Mouse (Mus musculus): ENCODE results near the gene Gm11562. TPM values are rescaled to one million over a fixed set of nuclear protein-coding genes. Genes with fewer than 3 reads are reported as not detected.
"Not testable (repeated sequence)": the region's sequence is repeated elsewhere in the genome, so short reads cannot be mapped to it uniquely, and the experiment has no call there.

The Gm11562 gene
- total RNA-seq (2021): not detected
- long read RNA-seq, experiment 1, partial matches to known transcripts: 0 of 3 reads
- long read RNA-seq, experiment 1, other reads (novel, unspliced or antisense): 0 of 3 reads
- long read RNA-seq, experiment 2: 0 reads

DNA sequence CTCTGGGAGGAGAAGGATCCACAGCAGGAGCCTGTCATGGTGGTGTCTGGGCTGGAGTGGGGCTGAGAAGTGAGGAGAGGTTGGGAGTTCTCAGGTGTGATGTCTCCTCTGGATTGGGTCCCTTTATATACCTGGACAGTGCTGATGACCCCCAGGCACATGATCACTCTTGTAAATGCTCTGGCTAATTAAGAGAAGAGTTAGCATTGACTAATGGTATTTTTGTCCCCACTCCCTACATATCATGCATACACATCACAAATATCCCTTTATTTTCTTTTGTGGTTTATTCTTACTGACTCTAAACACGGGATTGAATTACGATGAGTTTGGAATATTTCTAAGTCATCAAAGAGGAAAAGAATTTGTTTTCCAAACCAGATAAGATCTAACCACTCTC lies at the start of gene Gm11562:
Gene Gm11562 (minus strand): TSS at position 101 of the 400 bp plus-strand sequence.
- DNase-seq (ENCODE audit: low spot score in 2 of 2): no peak

DNA sequence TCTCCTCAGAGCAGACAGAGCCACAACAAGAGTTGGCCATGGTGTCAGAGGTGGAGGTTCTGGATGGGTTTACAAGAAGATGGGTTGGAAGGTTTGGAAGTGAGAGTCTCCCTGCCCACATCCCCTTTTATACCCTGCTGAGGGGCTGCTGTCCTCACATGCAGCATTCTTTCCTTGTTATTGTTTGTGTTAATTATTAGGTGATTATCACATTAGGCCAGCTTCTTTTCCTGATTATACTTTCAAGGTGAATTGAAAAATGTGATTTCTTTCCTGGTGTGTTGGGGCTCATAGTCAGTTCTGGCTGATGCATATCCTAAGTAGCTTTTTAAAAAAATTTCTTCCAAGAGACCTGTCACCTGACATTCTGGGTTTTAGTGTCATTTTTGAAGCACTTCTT lies 45.6 kb upstream of the Gm11562 start, which contains the start of gene Krtap4-6:
Gene Krtap4-6 (minus strand): TSS at position 101 of the 400 bp plus-strand sequence.
- no peak for DNase-seq (ENCODE audit: low spot score in 2 of 2)

DNA sequence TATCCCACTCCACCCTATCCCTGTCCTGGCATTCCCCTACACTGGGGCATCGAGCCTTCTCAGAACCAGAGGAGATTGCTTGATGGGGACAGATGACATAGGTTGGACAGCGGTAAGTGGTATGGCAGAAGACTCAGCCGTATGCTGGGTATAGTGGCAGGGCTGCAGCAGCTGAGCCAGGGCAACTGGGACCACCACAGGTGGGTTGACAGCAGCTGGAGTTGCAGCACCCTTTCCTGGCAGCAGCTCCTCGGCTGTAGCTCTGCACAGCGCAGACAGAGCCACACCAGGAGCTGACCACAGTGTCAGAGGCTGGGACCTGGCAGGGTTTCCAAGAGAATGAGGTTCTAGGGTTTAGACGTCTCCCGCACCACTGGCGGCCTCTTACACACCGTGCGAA lies 42.6 kb upstream of the Gm11562 start:
- no peak for DNase-seq (ENCODE audit: low spot score in 2 of 2)

DNA sequence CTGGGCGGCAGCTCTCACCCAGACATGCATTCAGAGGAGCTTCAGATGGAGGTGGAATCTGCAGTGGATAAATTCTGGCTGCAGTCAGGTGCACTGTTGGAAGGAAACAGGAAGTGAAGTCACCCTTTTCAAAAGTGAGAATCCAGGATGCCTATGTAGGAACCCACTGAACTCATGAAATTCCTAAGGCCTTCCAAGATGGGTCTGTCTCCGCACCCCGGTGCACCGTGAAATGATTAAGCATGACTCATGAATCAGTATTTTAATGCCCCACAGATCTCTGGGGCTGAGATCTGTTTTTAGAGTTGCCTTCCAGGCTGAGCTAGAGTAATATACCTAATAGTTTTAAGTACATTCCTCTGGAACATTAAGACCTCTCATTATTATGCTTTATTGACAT lies 39.0 kb upstream of the Gm11562 start:
- DNase-seq (ENCODE audit: low spot score in 2 of 2): no peak

DNA sequence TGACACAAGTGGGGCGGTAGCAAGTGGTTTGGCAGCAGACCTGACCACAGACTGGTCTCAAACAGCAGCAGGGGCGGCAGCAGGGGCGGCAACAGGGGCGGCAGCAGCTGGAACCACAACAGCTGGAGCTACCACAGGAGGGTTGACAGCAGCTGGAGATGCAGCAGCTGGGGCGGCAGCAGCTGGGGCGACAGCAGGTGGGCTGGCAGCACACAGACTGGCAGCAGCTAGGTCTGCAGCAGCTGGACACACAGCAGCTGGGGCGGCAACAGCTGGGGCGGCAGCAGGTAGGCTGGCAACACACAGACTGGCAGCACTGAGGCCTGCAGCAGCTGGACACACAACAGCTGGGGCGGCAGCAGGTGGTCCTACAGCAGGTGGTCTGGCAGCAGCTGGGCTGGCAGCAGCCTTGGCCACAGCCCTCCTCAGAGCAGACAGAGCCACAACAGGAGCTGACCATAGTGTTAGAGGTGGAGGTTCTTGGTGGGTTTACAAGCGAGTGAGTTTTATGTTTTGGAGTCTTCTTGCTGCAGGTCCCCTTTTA lies 38.3 kb upstream of the Gm11562 start, which contains the start of gene Gm11563:
Gene Gm11563 (minus strand): TSS at position 494 of the 544 bp plus-strand sequence.
- not testable (repeated sequence) for DNase-seq (ENCODE audit: low spot score in 2 of 2)

DNA sequence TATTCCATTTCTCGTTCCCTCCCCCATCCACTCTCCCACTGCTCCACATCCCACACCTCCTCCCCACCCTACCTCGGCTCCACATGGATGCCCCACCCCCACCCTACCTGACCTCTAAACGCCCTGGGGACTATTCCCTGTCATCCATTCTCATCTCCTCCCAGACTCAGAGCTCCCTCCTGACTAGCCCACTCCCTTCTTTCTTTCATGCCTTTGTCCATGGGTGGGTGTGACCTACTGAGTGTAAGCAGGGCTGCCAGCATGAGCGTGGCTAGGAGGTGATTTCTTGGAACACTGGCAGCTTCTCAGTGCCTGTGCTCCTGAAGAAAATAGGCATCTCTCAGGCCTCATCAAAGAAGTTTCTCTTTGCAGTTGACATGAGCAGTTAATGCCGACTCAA lies 36.8 kb upstream of the Gm11562 start:
- DNase-seq (ENCODE audit: low spot score in 2 of 2): no peak

DNA sequence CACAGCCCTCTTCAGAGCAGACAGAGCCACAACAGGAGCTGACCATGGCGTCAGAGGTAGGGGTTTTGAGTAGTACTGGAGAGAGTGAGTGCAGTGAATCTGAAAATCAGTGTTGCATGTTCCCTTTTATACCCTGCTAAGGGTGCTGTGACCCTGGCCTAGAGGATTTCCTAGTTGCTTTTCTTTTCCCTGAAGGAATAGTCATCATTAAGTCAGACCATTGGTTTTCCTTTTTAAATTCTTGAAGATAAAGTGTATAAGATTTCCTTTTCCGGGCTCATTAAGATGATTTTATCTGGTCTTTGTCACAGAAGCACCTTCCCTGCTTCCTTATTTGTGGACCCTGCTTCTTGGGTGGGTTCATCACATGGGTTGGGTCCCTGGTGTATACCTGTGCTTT lies 29.9 kb upstream of the Gm11562 start, which contains the start of gene Gm11555:
Gene Gm11555 (minus strand): TSS at position 101 of the 400 bp plus-strand sequence.
- no peak for DNase-seq (ENCODE audit: low spot score in 2 of 2)

DNA sequence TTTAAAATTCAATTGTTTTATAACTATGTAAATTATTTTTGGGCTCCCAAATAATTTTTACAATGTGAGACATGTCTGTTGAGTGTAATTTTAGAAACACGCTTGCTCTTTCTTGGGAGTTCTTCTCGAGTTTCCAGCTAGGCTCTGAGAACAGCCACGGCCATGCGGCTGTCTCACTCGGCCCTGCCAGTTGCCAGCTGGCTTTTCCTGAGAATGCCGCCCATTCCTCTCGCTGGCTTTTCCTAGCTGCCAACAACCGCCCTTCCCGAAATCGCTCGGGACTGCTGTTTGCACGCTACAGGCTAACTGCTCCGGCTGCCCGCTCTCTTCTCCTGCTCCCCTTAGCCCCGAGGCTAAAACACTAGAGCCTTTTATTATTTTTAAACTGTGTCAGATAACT lies 26.2 kb upstream of the Gm11562 start:
- DNase-seq (ENCODE audit: low spot score in 2 of 2): no peak

DNA sequence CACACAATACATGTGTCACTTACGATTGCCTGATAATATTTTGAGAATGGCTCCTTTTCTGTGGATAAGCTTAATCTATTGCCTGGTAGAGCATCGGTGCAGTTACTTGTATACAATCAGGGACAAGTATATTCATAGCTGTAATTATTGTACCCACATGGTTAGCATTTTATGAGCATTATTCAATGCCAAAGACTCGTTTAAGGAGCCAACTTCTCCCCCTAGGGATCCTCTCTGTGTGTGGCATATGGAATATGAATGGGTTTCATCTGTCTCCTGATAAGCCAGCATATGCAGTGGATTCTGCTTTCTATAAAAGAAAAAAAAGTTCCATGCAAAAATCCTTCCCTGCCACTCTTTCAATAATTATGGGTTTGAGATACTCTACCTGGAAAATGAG lies 24.1 kb upstream of the Gm11562 start:
- no peak for DNase-seq (ENCODE audit: low spot score in 2 of 2)

DNA sequence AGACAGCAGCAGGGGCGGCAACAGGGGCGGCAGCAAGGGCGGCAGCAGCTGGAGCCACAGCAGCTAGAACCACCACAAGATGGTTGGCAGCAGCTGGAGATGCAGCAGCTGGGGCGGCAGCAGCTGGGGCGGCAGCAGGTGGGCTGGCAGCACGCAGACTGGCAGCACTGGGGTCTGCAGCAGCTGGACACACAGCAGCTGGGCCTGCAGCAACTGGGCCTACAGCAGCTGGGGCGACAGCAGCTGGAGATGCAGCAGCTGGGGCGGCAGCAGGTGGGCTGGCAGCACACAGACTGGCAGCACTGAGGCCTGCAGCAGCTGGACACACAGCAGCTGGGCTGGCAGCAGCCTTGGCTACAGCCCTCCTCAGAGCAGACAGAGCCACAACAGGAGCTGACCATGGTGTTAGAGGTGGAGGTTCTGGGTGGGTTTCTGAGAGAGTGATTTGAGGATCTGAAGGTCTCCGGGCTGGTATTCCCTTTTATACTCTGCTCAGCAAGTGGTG lies 23.5 kb upstream of the Gm11562 start, which contains the start of gene Krtap4-7:
Gene Krtap4-7 (minus strand): TSS at position 455 of the 505 bp plus-strand sequence.
- not testable (repeated sequence) for DNase-seq (ENCODE audit: low spot score in 2 of 2)

DNA sequence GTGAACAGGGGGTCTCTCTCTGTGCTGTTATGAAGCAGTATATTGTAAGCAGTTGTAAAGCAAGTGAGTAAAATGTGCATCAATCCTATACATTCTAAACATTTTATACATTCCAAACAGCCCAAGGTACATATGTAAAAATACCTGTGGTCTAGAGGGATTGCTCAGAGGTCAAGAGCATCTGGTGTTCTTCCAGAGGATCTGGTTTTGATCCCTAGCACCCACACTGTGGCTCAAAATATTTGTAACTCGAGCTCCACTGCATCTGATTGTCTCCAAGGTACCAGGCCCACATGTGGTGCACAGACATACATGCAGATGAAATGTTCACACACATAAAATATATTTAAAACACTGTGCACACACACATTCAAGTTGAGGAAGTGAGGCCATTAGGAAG lies 20.7 kb upstream of the Gm11562 start:
- no peak for DNase-seq (ENCODE audit: low spot score in 2 of 2)

DNA sequence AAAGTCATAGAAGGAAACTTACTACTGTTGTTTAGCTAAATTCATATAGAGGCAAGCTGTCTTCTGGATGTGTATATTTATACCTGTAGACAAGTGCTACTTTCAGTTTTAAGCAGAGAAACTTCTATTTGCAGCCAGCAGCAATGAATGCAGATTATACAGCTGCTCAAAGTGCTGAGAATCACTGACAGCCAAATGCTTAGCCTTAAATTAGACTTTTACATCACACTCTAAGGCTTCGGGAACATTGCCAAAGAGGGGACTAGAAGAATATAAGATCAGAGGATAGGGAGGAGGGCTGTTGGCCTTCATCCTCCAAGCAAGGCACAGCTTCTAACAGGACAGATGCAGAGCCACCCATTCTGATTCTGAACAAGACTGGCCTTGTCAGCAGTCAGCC lies 16.9 kb upstream of the Gm11562 start:
- no peak for DNase-seq (ENCODE audit: low spot score in 2 of 2)

DNA sequence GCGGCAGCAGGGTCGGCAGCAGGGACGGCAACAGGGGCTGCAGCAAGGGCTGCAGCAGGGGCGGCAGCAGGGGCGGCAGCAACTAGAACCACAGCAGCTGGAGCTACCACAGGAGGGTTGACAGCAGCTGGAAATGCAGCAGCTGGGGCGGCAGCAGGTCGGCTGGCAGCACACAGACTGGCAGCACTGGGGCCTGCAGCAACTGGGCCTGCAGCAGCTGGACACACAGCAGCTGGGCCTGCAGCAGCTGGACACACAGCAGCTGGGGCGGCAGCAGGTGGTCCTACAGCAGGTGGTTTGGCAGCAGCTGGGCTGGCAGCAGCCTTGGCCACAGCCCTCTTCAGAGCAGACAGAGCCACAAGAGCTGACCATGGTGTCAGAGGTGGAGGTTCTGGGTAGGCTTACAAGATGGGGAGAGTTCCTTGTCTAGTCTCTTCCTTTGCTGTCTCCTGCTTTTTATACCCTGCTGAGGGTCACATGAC lies 14.5 kb upstream of the Gm11562 start, which contains the start of gene Krtap4-2:
Gene Krtap4-2 (minus strand): TSS at position 432 of the 482 bp plus-strand sequence.
- no peak for DNase-seq (ENCODE audit: low spot score in 2 of 2)

DNA sequence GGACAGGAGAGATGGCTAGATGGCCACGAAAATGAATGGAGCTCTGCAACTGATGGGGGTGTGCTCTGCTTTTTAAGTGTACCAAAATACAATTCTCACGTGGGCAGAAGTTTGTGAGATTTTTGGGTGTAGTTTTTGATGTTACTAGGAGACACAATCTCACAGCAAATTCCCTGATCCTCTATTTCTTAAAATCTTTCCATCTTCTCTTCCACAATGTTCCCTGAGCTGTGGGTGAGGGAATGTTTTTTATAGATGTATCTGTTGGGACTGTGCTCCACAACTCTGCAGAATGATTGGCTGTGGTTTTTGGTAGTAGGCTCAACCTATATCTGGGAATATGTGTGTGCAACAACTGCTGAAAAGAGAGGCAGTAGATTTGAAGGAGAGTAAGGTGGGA lies 13.1 kb upstream of the Gm11562 start:
- no peak for DNase-seq (ENCODE audit: low spot score in 2 of 2)

DNA sequence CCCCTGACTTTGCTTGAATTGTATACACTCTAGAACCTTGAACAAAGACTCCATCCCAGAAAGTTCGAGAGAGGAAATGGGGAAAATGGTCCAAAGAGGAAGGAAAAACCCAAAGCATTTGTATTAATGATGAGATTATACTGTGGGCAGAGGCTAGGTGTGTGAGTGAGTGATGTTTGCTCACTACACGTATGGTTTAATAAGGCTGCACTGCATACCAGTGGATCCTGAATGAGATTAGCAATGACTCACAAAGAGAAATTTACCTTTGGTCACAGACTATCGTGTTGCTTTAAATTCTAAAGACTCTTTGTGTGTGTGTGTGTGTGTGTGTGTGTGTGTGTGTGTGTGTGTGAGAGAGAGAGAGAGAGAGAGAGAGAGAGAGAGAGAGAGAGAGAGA lies 10.7 kb upstream of the Gm11562 start:
- DNase-seq (ENCODE audit: low spot score in 2 of 2): no peak

DNA sequence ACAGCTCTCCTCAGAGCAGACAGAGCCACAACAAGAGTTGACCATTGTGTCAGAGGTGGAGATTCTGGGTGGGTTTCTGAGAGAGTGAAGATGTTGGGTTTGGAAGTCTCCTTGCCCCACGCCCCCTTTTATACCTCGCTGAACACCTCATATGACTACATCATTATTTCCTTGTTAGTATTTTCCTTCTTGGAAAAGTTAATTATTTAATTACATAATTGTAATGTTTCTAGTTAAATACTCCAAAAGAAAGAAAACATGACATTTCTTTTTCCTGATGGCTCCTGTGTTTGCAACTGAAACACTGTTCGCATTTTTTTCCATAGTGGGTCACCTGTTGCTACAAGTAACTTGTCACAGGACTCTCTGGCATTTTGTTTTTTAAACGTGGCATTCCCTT lies 7.9 kb upstream of the Gm11562 start, which contains the start of gene Krtap4-1:
Gene Krtap4-1 (minus strand): TSS at position 101 of the 400 bp plus-strand sequence.
- no peak for DNase-seq (ENCODE audit: low spot score in 2 of 2)

DNA sequence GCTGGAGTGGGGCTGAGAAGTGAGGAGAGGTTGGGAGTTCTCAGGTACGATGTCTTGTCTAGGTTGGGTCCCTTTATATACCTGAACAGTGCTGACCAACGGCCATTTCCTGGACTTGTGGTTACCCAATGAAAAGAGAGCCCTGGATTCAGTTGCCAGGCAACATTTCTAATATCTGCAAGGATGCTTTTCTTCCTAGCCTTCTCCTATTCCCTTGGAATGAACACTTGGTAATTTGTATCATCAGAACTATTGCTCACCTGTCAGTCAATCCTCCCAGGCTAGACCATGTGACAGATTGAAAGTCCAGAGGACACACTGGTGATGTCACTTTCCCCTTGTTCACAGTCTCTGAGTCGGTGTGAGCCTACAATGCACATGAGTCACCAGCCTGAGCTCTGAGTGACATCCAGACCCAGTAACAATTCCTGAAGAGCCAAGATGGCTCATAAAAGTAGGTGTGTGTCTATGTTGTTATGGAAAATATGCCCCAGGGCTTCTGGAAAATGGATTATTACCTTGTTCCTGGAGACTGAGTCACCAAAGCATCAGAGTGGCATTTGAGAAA lies 5.4 kb downstream of the Gm11562 start, which contains the start of gene Krtap2-4:
Gene Krtap2-4 (minus strand): TSS at position 51 of the 568 bp plus-strand sequence.
- DNase-seq (ENCODE audit: low spot score in 2 of 2): no peak

DNA sequence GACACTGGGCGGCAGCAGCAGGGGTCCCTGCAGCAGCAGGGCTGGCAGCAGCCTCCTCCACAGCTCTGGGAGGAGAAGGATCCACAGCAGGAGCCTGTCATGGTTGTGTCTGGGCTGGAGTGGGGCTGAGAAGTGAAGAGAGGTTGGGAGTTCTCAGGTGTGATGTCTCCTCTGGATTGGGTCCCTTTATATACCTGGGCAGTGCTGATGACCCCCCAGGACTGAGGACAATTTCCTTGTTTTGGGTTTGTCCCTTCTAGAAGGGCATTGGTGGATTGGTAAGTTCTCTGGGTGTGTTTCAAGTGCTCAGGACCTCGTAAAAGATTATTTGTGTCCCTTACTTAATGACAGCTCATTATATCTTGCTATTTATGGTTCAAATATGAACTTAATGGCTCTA lies 10.1 kb downstream of the Gm11562 start, which contains the start of gene Gm11937:
Gene Gm11937 (minus strand): TSS at position 101 of the 400 bp plus-strand sequence.
- not testable (repeated sequence) for DNase-seq (ENCODE audit: low spot score in 2 of 2)

DNA sequence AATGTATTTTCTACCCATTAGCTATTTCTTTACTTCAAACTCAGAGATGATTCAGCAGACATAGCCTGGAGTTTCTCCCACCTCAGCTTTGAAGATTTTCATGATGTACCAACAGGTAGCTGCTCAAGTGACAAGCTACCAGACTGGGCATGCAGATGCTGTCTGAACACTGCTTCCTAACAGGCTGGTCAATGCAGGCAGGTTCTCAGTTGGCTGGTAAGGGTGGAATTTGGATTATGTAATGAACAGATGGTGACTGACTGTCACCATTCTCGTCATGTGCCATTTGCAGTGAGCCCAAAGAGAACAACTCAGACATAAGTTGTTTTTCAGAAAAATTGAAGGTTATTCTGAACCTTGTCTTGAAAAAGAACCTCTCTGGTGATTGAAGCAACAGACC lies 11.1 kb downstream of the Gm11562 start:
- no peak for DNase-seq (ENCODE audit: low spot score in 2 of 2)

DNA sequence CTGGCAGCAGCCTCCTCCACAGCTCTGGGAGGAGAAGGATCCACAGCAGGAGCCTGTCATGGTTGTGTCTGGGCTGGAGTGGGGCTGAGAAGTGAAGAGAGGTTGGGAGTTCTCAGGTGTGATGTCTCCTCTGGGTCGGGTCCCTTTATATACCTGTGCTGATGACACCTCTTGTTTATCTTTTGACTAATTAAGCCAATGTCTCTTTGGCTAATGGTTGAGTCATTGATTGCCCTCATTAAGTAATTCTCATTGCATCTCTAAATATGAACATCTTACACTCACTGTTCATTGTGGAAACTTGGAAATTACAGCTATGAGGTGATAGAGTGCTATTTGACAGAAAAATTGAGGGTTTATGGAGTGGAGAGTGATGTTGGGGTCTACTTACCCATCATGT lies 17.0 kb downstream of the Gm11562 start, which contains the start of gene Gm11938:
Gene Gm11938 (minus strand): TSS at position 101 of the 400 bp plus-strand sequence.
- DNase-seq (ENCODE audit: low spot score in 2 of 2): not testable (repeated sequence)

DNA sequence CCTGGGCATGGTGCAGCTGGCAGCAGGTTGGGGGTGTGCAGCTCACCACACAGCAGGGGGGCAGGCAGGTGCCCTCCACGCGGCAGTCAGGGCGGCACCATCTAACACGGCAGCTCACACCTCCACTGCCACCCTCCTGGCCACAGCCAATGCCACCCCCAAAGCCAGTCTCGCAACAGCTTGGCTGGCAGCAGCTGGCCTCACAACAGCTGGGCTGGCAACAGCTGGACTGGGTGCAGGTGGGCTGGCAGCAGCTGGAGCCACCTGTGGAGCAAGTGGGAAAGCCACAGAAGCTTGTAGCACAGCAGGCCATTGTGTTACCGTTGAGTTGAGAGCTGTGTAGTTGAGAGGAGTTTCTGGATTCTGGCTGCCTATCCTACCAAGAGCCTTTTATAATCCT lies 22.5 kb downstream of the Gm11562 start, which contains the start of gene Krtap9-3:
Gene Krtap9-3 (minus strand): TSS at position 364 of the 400 bp plus-strand sequence.
- DNase-seq (ENCODE audit: low spot score in 2 of 2): not testable (repeated sequence)

DNA sequence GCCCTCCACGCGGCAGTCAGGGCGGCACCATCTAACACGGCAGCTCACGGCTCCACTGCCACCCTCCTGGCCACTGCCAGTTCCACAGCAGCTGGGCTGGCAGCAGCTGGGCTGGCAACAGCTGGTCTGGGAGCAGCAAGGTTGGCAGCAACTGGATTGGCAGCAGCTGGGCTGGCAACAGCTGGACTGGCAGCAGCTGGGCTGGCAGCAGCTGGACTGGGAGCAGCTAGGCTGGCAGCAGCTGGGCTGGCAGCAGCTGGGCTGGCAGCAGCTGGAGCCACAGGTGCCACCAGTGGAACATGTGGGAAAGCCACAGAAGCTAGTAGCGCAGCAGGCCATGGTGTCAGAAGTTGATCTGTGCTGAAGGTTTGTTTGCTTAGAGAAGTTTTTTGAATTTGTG lies 29.3 kb downstream of the Gm11562 start, which contains the start of gene Krtap1-3:
Gene Krtap1-3 (minus strand): TSS at position 359 of the 400 bp plus-strand sequence.
- DNase-seq (ENCODE audit: low spot score in 2 of 2): no peak

Data from gastrocnemius, postnatal 4 days (tissue).